Mouse (Mus musculus): ENCODE data around the gene Vmn1r19.
"Not testable (repeated sequence)": the region's sequence is repeated elsewhere in the genome, so short reads cannot be mapped to it uniquely, and the experiment has no call there.

The Vmn1r19 gene

DNA sequence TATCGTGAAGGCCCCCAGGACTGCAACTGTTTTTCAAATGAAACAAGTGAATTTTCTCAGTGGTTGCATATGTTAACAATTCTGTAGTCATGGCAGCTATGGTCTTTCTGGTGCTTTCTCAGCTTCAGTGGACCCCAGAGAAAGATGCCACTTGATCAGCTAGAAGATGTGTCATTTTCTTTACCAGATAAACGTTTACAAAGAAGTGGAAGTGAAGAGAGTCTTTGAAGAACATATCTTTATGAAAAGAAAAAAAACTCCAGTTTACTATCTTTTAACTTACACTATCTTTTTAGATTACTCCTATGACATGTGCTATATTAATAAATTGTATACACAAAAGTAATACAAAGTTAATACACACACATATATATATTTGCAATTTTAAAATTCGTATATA lies at the start of gene Vmn1r19:
Vmn1r19 (plus strand) TSS at position 301 of the 400 bp plus-strand sequence.
- DNase-seq (ENCODE audit: low read depth, low spot score): not testable (repeated sequence)

GRCm38 (mm10) chr6:57356864-57357263 lies 46.7 kb upstream of the Vmn1r19 start:
- DNase-seq (ENCODE audit: low read depth, low spot score): no peak

- no peak for DNase-seq (ENCODE audit: low read depth, low spot score)
Measured at GRCm38 (mm10) chr6:57363627-57364026, 40.0 kb upstream of the Vmn1r19 start, which contains the start of gene Vmn1r17. Gene Vmn1r17 (minus strand): TSS chr6:57363727.

DNA sequence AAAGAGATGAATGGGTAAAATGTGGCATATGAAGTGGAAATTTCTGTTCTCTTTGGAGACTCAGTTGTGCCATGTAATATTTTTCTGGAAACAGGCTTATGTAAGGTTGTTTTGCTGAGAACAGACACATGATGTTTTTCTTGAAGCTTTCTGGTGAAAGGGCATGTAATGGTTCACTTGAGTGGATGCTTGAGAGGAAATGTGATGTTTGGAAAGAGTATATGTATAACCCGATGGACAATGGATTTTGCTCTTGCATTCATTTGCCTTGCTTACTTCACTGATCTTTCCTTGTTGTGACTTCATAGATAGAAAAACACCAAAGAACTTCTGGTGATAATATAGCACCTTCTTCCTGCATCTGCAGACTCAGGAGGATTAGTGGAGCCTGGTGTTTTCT lies 37.7 kb upstream of the Vmn1r19 start:
- DNase-seq (ENCODE audit: low read depth, low spot score): not testable (repeated sequence)

DNA sequence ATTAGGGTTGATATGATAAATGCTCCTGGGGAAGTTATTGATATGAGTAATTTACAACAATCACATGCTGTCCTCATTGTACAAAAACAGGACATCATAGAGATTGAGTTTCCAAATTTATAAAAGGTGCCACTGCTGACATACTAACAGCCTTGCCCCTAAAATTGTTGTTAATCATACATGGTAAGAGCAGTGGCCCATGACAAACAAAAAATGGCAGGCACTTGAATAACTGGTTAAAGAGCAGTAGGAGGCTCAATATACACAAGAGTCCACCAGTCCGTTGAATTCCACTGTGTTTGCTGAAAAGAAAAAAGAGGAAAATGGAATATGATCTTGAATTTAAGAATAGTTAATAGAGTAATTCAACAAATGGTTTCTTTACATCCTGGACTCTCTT lies 36.1 kb upstream of the Vmn1r19 start:
- no peak for DNase-seq (ENCODE audit: low read depth, low spot score)

DNA sequence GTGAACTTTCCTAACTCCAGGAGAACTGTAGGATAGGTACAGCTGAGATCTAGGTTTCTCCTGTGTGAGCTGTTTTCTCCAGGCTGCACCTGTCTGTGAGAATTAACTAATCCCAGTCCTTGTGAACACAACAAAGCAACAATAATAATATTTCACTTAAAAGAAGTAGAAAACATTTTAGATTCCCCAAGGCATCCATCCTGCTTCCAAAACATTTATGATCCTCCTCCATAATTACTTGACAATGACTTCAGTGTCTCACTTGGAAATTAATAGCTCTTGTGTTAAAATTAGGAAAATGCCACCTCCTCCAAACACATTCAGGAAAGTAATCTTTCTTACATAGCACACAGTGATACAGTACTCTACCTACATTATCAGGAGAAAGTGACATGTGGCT lies 7.9 kb upstream of the Vmn1r19 start, which contains the start of gene Vmn1r18:
Vmn1r18 (minus strand) TSS at position 101 of the 400 bp plus-strand sequence.
- no peak for DNase-seq (ENCODE audit: low read depth, low spot score)

- DNase-seq (ENCODE audit: low read depth, low spot score): no peak
Measured at GRCm38 (mm10) chr6:57428630-57429029, 25.1 kb downstream of the Vmn1r19 start, which contains the start of gene Vmn1r20. Gene Vmn1r20 (plus strand): TSS chr6:57428930.

GRCm38 (mm10) chr6:57431196-57431595 lies 27.6 kb downstream of the Vmn1r19 start:
- DNase-seq (ENCODE audit: low read depth, low spot score): no peak
